Mouse (Mus musculus) activated CD4-positive, CD25-positive, alpha-beta regulatory T cell, adult 4 months (primary cell): ENCODE results near the gene Gnptg. TPM values are rescaled to one million over a fixed set of nuclear protein-coding genes. Genes with fewer than 3 reads are reported as not detected.
"Not testable (repeated sequence)": the region's sequence is repeated elsewhere in the genome, so short reads cannot be mapped to it uniquely, and the experiment has no call there.

Source experiments
- ATAC-seq: one replicate; pipeline ENCODE4 v1.8.0; 2017
- polyA plus RNA-seq, 2 experiments: library from polyadenylated mRNA; unstranded; fragments of 100-300 nt; shearing (Covaris generic); gene quantifications; one replicate each; pipeline ENCODE4 v1.2.1; 2017

Gnptg gene
- polyA plus RNA-seq, 2 experiments from 2014 or later = 44.3 to 57.7 TPM

DNA sequence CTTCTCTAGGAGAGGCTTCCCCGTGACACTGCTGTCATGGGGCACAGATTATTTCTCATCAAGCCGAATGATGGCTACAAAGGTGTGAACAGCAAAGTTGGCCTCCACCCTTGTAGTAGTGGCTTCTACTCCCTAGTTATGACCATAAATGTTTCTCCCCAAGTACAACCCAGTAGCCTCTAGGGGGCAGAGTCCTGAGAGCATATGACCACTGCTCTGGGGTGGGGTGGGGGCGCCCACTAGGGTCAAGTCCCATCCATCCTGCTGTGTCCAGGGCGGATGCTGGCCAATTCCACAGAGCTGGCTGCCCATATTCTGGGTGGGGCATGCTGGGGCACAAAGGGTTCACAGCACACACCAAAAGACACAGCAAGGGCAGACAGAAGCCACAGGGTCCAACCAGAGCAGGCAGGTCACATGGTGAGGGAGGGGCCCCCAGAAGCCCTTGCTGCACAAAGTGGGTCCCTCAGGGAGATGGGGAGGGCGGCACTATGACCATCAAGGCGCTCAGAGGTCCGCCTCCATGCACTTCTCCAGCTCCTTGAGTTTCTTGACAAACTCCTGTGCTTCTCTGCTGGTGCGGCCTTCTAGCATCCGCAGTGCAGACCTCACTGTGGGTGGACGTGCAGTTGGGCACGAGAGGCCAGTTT lies 3.3 kb upstream of the Gnptg start:
- no peak for ATAC-seq

DNA sequence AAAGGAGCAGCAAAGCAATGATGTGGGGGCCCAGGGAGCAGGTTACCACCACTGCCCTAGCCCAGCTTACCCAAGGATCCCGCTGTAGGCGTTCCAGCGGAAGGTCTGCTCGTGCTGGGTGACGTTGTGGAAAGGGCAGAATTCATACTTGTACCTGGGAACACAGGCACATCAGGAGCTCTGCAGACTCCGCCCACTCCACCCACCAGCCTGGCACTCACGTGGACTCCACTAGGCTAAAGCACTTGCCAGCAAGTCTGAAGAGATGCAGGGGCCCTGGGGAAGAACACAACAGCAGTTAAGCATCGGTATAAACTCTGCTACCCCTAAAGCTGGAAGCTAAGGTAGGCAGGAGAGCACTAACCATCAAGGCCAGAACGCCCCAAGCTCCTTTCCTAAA lies 4.3 kb downstream of the Gnptg start:
- no peak for ATAC-seq

DNA sequence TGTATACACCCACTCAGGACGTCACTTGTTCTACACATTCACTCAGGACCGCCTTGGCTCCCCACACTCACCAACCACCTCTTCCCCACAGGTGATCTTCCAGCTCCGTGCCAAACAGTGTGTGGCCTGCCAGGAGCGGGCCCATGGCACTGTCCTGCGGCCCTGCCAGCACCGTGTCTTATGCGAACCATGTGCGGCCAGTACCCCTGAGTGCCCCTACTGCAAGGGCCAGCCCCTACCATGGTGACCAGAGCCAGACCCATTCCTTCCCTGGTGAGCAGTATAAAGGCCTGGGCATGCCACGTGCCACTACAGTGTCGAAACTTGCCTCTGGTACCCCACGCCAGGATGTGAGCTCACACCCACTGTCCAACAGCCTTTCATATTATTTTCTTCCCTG lies 8.3 kb downstream of the Gnptg start:
- ATAC-seq = not testable (repeated sequence)

DNA sequence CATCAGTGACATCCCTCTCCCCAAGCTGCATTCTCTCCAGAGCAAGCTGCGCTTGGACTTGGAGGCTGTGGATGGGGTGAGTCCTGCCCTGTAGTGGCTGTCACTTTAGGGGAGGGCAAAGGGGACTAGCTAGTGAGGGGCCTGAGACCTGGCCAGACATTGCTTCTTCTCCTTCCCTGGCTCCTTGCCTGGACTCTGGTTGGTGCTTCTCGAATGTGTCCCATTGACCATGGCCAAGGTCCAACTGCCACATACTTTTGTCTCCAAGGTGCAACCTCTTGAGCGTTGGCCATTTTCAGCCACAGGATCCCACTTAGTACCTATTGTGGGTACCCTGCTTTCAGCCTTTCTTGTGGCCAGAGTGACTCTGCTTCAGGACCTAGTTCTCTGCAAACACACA lies 9.2 kb downstream of the Gnptg start:
- no peak for ATAC-seq

DNA sequence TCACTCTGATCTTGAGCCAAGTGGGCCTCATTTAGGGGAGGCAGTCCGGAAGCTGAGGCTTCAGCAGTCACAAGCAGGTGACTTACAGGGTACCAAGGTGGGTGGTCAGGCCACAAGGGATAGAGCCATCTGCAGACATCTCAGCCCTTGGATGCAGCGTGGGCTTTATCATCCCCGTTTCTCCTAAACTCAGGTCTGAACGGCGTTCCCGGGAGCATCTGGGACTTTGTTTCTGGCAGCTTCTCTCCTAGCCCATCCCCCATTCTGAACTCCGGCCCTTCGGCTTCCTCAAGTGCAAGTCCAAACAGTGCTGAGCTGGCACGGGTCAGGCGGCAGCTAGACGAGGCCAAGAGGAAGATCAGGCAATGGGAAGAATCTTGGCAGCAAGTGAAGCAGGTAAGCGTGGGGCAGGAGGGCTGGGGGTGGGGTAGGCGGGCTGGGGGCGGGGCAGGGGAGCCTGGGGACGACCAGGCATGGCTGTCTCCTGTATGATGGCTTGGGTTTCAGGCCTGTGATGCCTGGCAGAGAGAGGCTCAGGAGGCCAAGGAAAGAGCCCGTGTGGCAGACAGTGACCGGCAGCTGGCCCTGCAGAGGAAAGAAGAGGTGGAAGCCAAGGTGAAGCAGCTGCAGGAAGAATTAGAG lies 9.8 kb downstream of the Gnptg start:
- ATAC-seq = not testable (repeated sequence)

DNA sequence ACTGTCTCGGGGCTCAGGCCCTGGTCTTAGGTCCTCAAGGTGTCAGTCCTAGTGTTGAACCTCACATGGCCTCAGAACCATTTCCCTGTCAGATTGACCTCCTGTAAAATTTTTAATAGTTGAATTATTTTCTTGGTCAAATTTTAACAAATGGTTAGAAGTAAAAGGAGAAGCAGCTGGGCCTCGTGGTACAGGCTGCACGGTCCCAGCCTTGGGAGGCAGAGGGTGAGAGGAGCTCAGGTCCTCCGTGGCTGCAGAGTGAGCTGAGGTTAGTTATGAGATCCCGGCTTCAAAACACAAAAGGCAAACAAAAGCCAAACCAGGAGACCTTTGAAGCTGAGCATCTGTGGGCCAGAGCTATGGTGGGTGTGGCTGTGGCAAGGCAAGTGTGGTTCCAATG lies 11.9 kb downstream of the Gnptg start:
- no peak for ATAC-seq

DNA sequence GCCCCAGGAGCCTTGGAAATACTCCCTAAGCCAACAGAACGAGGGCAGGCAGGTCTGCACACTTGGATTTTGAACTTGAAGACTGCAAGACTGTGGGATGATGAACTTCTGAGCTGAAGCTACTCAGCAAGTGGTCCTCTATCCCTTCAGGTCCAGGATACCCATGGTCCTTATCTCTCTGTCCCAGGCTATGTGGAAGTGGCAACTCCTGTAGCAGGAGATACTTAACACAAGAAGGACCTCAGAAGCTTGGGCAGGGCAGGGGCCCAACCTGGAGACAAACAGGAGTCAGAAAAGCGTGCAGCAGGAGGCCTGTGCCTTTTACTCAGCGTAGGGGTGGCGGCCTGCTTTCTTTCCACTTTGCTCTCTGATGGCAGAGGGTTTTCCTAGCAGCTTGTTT lies 14.3 kb downstream of the Gnptg start:
- no peak for ATAC-seq

DNA sequence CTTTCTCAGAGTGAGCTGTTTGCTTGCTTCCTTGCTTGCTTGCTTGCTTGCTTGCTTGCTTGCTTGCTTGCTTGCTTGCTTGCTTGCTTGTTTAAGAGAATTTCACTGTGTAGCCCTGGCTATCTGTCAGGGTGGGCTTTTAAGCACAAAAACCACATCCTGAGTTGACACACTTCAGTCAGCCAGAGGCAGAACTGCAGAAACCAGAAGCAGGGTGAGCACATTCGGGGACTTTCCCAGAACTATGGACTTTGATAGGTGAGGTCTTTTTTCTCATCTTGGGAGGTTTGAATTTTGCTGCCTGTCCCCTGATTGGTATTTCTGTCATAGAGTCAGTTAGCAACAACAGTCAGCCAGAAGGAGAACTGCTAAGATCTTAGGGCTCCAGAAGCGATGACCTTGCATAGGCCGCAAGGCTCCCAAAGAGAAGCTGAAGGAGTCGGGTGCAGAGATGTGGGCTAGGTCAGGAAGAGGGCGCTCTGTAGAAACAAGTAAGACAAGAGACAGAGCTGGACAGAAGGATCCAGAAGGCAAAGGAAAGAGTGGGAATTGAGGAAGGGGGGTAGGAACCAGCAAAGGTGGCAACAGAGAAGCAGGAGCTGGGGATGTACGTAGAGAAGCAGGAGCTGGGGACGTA lies 15.2 kb downstream of the Gnptg start:
- ATAC-seq = peak; percentile 76

DNA sequence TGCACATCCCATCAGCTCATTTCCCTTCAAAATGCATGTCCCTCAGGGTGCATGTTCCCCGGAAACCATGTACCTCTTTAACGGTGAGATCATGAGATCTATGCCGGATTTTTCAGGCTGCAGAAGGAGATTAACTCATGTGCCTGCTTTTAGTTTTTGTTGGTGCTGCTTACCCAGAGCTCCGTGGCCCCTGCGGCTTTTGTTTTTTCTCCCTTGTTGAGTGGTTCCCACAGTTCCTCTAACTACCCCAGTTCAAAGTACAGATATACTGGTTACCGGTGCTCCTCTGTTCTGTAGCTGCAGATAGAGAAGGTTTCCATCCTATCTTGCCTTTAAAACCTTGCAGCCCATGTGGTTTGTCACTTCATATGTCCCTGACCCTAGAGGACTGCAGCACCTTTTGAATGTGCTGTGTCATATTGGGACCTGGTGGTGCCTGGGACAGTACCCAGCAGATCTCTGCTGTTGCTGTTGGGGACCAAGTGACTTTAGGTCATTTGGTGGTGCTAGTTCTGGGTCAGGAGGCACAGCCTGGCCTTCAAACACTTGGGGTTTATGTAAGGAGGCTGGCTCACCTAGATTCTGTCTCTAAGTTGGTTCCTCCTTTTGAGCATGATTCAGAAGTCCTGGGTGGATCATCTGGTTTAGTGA lies 16.8 kb downstream of the Gnptg start:
- peak; percentile 2 for ATAC-seq

DNA sequence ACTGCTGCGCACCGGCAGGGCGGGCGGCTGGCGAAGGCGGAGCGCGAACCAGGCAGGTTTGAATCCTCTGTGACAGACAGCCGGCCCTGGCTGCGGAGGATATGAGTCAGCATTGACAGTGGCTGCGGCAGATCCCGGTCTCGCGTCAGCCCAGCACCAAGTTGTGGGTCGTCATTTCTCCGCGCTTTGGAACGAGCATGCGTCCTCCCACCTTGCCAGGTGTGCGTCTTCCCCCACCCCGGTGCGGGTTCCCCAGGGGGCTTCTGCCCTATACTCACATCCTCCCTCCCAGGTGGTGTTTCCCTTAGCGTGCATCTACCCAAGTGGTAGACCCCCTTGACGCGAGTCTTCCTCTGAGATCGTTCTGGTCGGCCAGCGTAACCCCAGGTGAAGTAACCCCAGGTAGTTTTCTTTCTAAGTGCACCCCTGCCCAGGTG lies 17.4 kb downstream of the Gnptg start:
- ATAC-seq = peak; percentile 49

DNA sequence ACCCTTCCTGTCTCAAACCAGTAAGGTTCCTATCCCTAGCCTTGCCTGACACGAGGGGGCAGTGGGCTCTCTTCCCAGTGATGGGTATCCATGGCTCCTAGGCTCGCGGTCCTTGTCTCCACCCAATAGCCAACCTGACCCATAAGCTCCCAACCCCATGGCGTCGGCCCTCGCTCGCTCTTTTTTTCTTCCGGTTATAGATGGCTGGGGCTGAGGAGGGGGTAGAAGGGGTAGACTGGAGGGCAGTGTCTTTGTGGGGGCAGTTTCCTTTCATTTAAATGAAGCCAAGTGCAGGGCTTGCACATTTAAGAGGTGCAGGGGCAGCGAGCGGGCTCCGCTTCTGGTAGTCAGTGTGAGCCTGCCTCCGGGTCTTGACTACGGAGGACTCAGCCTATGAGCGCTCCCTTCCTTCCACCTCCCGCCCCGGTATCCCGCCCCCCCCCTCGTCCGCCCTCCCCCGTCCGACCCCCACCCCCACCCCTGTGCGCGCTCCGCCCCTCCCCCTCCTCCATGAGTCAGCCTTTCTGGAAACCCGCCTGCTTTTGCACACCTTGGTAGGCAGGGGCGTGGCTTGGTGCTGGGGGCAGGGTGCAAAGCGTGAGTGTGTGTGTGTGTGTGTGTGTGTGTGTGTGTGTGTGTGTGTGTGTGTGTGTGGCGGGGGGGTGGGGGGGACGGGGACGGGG lies 18.0 kb downstream of the Gnptg start:
- peak; percentile 19 for ATAC-seq

DNA sequence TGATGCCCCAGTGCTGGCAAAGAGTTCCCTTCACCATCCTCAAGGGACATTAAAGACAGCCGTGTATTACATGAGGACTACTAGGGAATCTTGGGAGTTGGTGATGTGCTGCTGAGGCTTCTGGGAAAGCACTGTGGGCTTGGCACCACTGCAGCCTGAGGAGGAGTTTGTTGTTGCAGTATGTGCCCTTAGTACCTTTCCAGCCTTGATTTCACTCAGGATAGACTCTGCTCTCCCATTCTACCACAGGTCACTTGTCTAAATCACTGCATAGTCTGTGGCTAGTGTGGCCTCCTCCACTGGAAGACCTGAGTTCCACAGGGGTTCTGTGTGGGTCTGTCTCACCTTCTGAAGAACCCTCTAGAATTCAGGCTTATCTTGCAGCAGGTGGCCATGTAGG lies 19.2 kb downstream of the Gnptg start:
- ATAC-seq = no peak

DNA sequence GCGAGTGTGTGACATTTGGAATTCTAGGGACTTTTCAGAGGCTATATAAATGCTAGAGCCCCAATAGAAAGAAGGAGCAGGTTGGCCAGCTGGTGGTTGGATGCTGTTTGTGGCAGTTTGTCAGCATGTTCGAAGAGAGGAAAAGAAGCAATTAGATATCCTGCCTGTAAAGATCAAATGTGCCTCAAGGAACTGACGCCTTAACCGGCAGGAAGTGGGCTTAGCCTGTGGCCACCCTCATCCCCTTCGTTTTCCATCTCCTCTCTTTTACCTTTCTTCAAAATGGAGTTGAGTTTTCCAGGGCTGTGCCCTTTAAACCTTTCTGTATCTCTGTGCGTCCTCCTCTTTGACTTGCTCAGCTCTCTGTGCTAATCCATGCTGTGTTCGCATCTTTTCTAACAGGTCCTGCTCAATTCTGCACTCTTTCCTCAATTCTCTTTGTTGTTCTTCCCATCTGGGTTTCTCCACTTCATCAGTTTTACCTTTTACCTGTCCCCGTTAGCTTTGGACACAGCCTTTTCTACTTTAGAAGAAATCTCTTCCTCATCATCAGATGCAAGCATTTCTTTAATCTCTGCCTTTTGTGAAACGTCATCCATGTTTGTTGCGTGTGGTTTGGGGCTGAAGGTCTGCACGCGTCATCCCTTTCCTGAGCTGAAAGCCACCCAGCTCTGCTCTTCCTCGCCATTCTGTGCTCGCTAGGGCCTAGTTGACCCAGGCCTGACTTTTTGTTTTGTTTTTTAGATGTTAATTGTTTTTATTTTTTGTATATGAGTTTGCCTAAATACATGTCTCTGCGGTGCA lies 20.2 kb downstream of the Gnptg start:
- ATAC-seq = peak; percentile 34

DNA sequence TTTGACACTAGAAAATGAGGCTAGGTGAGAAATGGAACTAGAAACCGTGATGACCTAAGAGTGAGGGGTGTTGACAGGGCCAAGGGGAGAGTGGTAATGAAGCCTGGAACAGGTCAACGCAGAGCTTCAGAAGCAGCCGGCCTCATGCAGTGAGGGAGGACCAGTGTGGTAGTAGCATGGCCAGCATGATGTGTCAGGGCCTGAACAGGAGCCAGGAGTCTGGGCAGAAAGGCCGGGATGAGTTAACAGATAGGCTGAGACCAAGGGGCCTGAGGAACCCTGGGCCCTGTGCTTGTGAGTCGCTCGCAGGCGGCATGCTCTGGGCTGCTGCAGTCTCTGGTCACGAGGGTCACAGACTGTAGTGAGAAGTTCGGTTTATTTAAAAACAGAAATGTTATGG lies 21.0 kb downstream of the Gnptg start:
- ATAC-seq = no peak

DNA sequence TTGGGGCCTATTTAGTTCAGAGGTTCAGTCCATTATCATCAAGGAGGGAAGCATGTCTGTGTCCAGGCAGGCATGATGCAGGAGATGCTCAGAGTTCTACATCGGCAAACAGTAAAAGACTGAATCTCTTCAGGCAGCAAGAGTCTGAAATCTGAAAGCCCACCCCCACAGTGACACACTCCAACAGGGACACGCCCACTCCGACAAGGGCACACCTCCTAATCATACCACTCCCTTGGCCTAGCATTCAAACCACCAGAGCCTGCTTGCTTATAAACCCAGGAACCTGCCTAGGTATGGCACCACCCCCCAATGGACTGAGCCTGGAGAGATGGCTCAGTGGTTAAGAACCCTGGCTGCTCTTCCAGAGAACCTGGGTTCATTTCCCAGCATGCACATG lies 24.5 kb downstream of the Gnptg start:
- no peak for ATAC-seq

DNA sequence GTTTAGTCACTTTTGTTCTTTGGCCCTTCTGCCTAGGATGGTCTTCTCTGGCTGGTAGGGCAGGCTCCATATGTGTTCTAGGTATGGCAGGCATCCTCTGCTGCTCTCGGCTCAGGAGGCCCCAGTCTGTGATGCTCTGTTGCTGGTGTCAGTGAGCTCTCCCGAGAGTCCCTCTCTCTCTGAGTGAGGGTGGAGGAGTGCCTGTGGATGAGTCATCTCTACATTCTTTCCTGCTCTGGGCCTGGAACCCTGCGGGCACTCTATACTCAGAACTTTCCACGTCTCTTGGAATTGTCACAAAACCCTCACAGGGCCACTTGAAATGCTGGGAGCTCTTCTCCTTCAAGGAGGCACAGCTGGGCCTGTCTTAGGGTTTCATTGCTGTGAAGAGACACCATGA lies 28.2 kb downstream of the Gnptg start:
- ATAC-seq = no peak

DNA sequence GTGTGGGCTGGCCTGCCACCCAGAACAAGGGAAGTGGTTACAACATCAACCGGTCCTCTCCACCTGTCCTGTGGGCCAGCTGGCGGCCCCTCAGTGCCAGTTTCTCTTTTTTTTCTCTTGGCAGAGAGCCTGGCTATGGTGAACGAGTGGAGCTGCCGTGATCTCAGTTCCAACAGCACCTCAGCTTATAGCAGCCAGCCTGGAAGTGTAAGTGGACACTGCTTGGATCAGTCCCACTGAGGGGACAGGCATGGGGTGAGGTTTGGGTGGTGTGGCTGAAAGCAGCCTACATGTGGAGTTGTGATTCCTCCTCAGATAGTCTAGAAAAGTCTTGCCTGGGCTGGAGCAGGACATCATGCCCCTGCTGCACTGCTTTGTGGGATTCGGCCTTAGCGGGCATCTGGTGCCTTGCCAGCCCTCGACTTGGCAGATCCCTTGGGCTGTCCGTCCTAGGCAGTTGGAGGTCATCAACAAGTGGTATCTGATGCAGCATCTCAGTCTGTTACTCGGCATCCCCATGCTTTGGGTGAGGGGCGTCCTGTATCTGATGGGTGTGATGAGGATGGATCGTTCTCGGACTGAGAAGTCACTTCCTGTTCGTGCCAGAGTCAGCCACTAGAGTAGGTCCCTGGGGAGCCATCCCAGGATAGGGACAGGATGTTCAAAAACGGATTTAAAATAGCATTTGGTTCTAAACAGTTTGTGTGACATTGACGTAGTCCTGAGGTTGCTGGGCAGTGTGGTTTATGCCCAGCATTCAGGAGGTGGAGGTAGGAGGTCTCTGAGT lies 29.1 kb downstream of the Gnptg start:
- no peak for ATAC-seq

DNA sequence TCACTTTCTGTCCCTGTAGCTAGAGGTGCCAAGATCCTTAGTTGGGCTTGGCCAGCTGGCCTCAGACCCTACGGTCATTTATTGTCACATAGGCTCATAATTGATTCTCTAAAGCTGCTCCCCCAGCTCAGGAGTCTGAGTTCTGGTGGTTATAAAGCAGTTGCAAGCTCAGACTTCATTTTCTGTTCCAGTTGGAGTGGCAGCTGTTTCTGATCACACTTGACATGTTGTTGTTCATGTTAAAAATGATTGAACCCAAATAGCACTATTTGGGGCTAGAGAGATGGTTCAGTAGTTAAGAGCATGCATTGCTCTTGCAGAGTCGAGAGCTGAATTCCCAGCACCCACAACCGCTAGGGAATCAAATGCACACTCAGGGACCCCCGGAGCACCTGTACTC lies 29.9 kb downstream of the Gnptg start:
- no peak for ATAC-seq

DNA sequence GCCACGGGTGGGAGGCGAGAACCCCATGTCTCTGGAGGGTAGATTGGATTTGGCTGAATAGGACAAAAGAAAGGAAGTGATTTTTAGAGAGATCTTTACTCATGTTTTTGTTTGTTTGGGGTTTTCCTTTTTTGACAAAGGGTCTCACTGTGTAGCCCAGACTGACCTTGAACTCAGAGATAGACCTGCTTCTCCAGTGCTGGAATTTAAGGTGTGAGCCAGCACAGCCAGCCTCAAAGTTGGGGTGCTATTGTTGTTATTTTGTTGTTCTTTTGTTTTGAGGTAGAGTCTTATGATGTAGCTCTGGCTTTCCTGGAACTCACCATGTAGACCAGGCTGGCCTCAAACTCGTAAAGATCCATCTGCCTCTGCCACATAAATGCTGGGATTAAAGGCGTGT lies 37.5 kb downstream of the Gnptg start:
- ATAC-seq = no peak

DNA sequence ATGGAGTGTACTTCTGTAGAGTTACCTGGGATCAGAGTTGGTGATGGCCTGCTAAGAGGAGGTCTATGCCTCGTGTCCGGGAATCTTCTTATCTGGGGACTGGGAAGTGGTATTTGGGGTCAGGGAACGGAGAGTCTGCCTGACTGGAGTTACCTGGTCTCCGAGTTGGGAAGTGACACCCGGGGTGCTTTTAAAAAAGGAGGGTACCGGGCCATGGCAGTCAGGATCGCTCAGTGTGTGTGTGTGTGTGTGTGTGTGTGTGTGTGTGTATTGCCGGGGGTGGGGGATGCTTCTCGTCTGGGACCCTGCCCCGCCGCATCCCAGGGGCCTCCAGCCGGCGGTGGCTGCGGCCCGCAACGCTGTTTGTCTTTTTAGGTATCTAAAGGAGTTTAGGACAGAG lies 50.8 kb downstream of the Gnptg start:
- ATAC-seq = no peak
